Mouse (Mus musculus) heart, postnatal 0 days (tissue): ENCODE data around the gene Muc1. TPM values are rescaled to one million over a fixed set of nuclear protein-coding genes. Genes with fewer than 3 reads are reported as not detected.

Source experiments
- ATAC-seq: fragments of 200-750 bp; cut with Nextera tagmentation; 2 replicates; pipeline ENCODE4 v1.8.0; 2017; ENCODE audit warnings: low read depth, moderate number of reproducible peaks, moderate library complexity; ENCODE audit not compliant: insufficient read depth
- DNase-seq: peaks from one replicate; pipeline ENCODE4 v3.0.0-alpha.2; 2016; ENCODE audit warnings: low spot score
- H3K27ac ChIP-seq: fragments of 300-500 bp; sonication (generic); 2 replicates; pipeline ENCODE4 v1.5.1; 2014; ENCODE audit warnings: low read depth, mild to moderate bottlenecking
- H3K27me3 ChIP-seq: fragments of 300-500 bp; sonication (generic); 2 replicates; pipeline ENCODE4 v1.6.1; 2014; ENCODE audit warnings: low read length, mixed read lengths; ENCODE audit not compliant: control insufficient read depth, insufficient read depth
- H3K36me3 ChIP-seq: fragments of 300-500 bp; sonication (generic); replicated peaks from 2 replicates; pipeline ENCODE4 v1.6.1; 2014; ENCODE audit warnings: low read length, mixed read lengths; ENCODE audit not compliant: control insufficient read depth, insufficient read depth
- H3K4me1 ChIP-seq: fragments of 300-500 bp; sonication (generic); 2 replicates; pipeline ENCODE4 v1.6.1; 2014; ENCODE audit warnings: antibody characterized with exemption; ENCODE audit not compliant: control insufficient read depth, insufficient read depth
- H3K4me2 ChIP-seq: fragments of 300-500 bp; sonication (generic); 2 replicates; pipeline ENCODE4 v1.6.1; 2014; ENCODE audit warnings: low read depth, mild to moderate bottlenecking, low read length, moderate library complexity
- H3K4me3 ChIP-seq: fragments of 300-500 bp; sonication (generic); 2 replicates; pipeline ENCODE4 v1.5.1; 2014; ENCODE audit warnings: low read depth, low read length
- H3K9ac ChIP-seq: fragments of 300-500 bp; sonication (generic); replicated peaks from 2 replicates; pipeline ENCODE4 v1.6.1; 2014; ENCODE audit warnings: low read depth, low read length, mixed read lengths
- H3K9me3 ChIP-seq: fragments of 300-500 bp; sonication (generic); replicated peaks from 2 replicates; pipeline ENCODE4 v1.6.1; 2016; ENCODE audit warnings: low read length; ENCODE audit not compliant: control insufficient read depth
- CTCF ChIP-seq: IDR thresholded peaks from 2 replicates; pipeline ENCODE4 v1.5.1; 2016; ENCODE audit warnings: antibody characterized with exemption, control low read depth, low read depth
- EP300 ChIP-seq: IDR thresholded peaks from 2 replicates; pipeline ENCODE4 v1.6.1; 2016; ENCODE audit warnings: antibody characterized with exemption, low read depth
- WGBS: fragments of 180-500 bp; shearing (Covaris S2); extraction: QIAGEN DNeasy Blood & Tissue Kit; methylation state at CpG from one replicate; pipeline ENCODE4 v1.1.7; 2014; 5-methylcytosine and 5-hydroxymethylcytosine counted together
- polyA plus RNA-seq: library from polyadenylated mRNA; unstranded; fragments of >200 nt; fragmentation: Nextera tagmentation; extraction: Ambion mirVana; gene quantifications from 2 replicates; pipeline ENCODE4 v1.2.1, GENCODE M21; 2015
- total RNA-seq: library from RNA; depleted of rRNA; stranded (reverse); fragments of >200 nt; gene quantifications from 2 replicates; pipeline ENCODE4 v1.2.3, GENCODE M21; 2014; ENCODE audit warnings: low replicate concordance

Gene Muc1
- total and polyA plus RNA-seq, 2 experiments from 2014 or later = 0.20 TPM; not detected in 1

DNA sequence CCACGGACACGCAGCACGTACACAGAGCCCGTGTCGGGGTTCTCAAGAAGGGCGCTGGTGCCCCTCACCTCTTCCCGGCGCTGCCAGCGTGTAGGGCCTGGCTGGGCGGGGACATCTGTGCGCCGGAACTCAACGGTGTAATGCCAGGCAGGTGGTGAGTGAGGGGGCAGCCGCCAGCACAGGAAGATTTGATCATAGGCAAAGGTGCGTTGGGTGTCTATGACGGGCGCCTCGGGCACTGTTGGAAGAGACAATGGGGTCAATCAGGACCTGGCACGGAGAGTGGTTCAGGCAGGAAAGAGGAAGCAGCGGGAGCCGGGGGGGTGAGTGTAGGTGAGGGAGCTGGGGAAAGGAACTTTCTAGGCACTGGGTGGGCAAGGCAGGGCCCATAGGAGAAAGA lies 8.8 kb downstream of the Muc1 start:
- H3K36me3 ChIP-seq = no peaks in the 10 kb centered on the region
- H3K27me3 ChIP-seq = no peaks in the 10 kb centered on the region
- H3K9me3 ChIP-seq = no peaks in the 10 kb centered on the region
- no peak overlapping the region for H3K4me3 ChIP-seq
- no peak for ATAC-seq
- TF ChIP-seq EP300 (no peak), CTCF (no peak)
- no peak overlapping the region for H3K4me2 ChIP-seq
- H3K27ac ChIP-seq = no peak overlapping the region
- peaks cover 12% of the 10 kb centered on the region for H3K4me1 ChIP-seq
- no peak for DNase-seq
- 88% methylated on average over 21 of the region's 21 CpGs for WGBS
- H3K9ac ChIP-seq = no peak overlapping the region

DNA sequence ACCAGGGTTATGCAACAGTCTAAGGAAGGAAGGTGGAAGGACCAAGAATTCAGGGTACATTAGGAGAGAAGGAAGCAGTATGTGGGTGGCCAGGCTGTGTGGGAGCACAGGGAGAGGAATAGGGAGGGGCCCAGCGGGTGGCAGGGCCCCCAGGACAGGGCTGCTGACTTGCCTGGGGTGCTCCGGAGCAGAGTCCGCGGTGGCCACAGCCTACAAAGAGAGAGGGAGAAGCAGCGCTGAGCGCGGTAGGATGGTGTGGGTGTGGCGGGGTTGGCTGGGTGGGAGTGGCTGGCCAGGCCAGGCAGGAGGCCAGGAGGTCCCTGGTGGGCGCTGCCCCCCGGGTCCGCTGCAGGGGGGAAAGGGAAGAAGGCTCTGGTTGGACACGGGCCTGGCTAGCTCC lies 9.6 kb downstream of the Muc1 start:
- DNase-seq = no peak
- H3K27me3 ChIP-seq = no peaks in the 10 kb centered on the region; the same call in 1 of the 2 replicates
- no peak for TF ChIP-seq CTCF
- TF ChIP-seq EP300 = no peak
- H3K4me1 ChIP-seq = peaks cover 3% of the 10 kb centered on the region
- ATAC-seq = no peak
- no peak overlapping the region for H3K4me2 ChIP-seq
- no peak overlapping the region for H3K4me3 ChIP-seq
- WGBS = 49% methylated on average over 11 of the region's 12 CpGs
- H3K36me3 ChIP-seq = no peaks in the 10 kb centered on the region
- H3K9ac ChIP-seq = no peak overlapping the region
- H3K9me3 ChIP-seq = no peaks in the 10 kb centered on the region
- no peak overlapping the region for H3K27ac ChIP-seq

DNA sequence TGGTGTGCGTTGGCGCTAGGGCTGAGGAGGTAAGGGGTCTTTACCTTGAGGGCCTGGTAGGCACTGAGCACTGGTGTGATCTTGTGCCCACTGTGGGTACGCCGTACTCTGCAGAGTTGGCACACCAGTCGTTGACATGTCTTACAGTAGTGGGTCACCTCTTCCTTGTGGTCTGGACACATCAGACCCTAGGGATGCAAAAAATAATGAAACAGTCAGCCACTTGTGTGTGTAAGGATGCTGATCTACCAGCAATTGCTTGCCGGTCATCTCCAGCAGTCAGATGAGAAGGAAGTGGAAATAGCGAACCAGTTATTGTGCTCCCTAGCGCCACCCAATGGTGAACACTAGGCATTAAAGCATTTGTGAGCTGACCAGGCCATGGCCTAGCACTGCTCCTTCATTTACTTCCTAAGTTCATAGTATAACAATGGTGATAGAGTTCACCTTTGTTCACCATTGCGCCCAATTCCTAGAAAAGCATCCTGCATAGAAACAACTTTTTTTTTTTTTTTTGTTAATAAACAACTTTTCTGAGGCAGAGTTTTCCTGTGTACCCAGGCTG lies 13.6 kb downstream of the Muc1 start:
- H3K4me1 ChIP-seq = peaks cover 13% of the 10 kb centered on the region
- WGBS = 67% methylated on average over 9 of the region's 9 CpGs
- H3K4me2 ChIP-seq = no peak overlapping the region
- no peaks in the 10 kb centered on the region for H3K9me3 ChIP-seq
- no peak overlapping the region for H3K9ac ChIP-seq
- ATAC-seq (no peak), DNase-seq (peak; percentile 41)
- peaks cover 18% of the 10 kb centered on the region for H3K27me3 ChIP-seq
- no peak overlapping the region for H3K27ac ChIP-seq
- H3K4me3 ChIP-seq = no peak overlapping the region
- no peaks in the 10 kb centered on the region for H3K36me3 ChIP-seq
- TF ChIP-seq EP300 (no peak), CTCF (peak; percentile 69)

DNA sequence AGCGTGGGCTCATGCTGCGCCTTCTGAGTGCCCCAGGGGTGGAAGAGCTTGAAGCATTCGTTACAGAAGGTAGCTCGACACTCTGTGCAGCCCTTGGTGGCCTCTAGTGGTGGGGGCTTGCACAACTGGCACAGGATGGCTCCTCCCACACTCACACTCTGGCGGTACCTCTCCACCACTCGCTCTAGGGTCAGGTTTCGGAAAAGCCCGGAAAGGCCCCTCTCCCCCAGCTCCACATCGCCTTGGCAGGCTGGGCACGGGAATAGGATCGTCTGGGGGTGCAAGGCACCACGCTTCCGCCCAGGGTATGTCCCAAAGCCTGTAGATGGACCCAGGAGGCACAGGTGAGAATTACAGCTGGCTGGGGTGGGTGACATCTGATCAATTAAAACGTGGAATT lies 14.8 kb downstream of the Muc1 start:
- Histone ChIP-seq H3K27me3 (peaks cover 18% of the 10 kb centered on the region), H3K4me1 (peaks cover 13% of the 10 kb centered on the region), H3K4me2 (no peak overlapping the region), H3K9me3 (no peaks in the 10 kb centered on the region), H3K9ac (no peak overlapping the region), H3K36me3 (no peaks in the 10 kb centered on the region), H3K27ac (no peak overlapping the region), H3K4me3 (no peak overlapping the region)
- no peak for DNase-seq
- TF ChIP-seq CTCF (peak; percentile 52), EP300 (no peak)
- 19% methylated on average over 14 of the region's 14 CpGs for WGBS
- ATAC-seq = peak; percentile 27; the same call in 1 of the 2 replicates

DNA sequence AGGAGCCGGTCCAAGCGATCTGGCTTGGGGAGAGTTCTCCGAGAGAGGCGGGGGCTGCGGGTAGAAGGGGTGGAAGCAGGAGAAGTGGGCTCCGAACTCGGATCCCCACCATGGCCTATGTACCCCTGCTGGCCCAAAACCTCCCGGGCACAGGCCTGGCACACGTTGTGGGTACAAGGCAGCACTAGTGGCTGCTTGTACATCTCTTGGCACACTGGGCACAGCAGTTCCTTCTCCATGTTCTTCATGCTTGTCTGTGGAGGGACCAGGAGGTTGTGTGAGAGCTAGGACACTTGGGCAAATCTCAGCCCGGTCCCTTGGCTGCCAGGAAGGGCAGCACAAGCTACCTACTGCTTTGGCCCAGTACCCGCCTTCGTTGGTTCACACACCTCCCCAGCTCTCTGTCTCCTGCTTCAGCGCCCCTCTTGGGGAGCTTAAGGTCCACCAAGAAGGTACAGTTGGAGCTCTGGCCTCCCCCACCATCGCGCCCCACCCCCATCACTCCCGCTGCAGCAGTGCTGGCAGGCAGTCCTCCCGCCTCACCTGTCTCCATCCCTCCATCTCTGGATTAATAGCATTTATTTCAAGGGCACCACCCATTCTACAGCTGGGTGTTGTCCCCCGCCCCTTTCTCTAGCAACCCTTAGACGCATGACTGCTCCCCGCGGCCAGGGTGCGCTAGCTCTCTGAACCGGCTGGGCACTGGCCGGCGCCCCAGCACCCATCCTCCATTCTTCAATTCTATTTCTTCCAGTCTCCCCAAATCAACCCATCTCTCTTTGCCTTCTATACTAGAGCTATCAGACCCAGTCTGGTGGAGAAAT lies 15.5 kb downstream of the Muc1 start:
- 0 out of 2 replicates have a peak overlapping the region, but pooled peaks have one; percentile 34 for H3K9ac ChIP-seq
- peaks cover 13% of the 10 kb centered on the region for H3K4me1 ChIP-seq
- no peak overlapping the region for H3K27ac ChIP-seq
- H3K9me3 ChIP-seq = no peaks in the 10 kb centered on the region
- peaks cover 18% of the 10 kb centered on the region for H3K27me3 ChIP-seq
- ATAC-seq = no peak
- 0 out of 2 replicates have a peak, but pooled peaks cover 6% of the 10 kb centered on the region for H3K36me3 ChIP-seq
- TF ChIP-seq CTCF = no peak
- TF ChIP-seq EP300 = no peak
- DNase-seq = no peak
- H3K4me2 ChIP-seq = peak overlapping the region; percentile 83
- peak overlapping the region; percentile 29 for H3K4me3 ChIP-seq
- WGBS = 17% methylated on average over 25 of the region's 25 CpGs
